Mouse (Mus musculus): ENCODE data around the gene Th. TPM values are rescaled to one million over a fixed set of nuclear protein-coding genes. Genes with fewer than 3 reads are reported as not detected.

Th gene
- polyA plus RNA-seq, 1 experiment from 2014 or later: 1.5 TPM

Other genes with a start within 250 kb of the Th start
- gene Ins2, start 187.7 kb downstream of the Th start, polyA plus RNA-seq (2014; fragmentation: Nextera tagmentation; extraction: Ambion mirVana): not detected in 2 replicates
- 0.42 and 0.44 TPM in 2 replicates for gene Ascl2, start 38.1 kb upstream of the Th start, polyA plus RNA-seq (2014; fragmentation: Nextera tagmentation; extraction: Ambion mirVana)
- 18.2 and 19.5 TPM in 2 replicates for gene Tspan32, start 73.9 kb upstream of the Th start, polyA plus RNA-seq (2014; fragmentation: Nextera tagmentation; extraction: Ambion mirVana)
- gene Cd81, start 121.6 kb upstream of the Th start, polyA plus RNA-seq (2014; fragmentation: Nextera tagmentation; extraction: Ambion mirVana): 632 and 701 TPM in 2 replicates
- 36.2 and 48.4 TPM in 2 replicates for gene Tssc4, start 138.1 kb upstream of the Th start, polyA plus RNA-seq (2014; fragmentation: Nextera tagmentation; extraction: Ambion mirVana)
- 1.2 and 2.4 TPM in 2 replicates for gene Trpm5, start 163.5 kb upstream of the Th start, polyA plus RNA-seq (2014; fragmentation: Nextera tagmentation; extraction: Ambion mirVana)
- 9.2 and 12.1 TPM in 2 replicates for gene Kcnq1, start 175.2 kb upstream of the Th start, polyA plus RNA-seq (2014; fragmentation: Nextera tagmentation; extraction: Ambion mirVana)